Mouse (Mus musculus) myocyte (in vitro differentiated cells): Measurements from ENCODE around the gene Plscr3.

Experiments used
- CEBPB ChIP-seq: IDR thresholded peaks from 2 replicates; pipeline ENCODE4 v1.6.1; 2011; ENCODE audit warnings: mild to moderate bottlenecking, moderate library complexity; ENCODE audit not compliant: poor library complexity, insufficient read depth, severe bottlenecking
- E2F4 ChIP-seq: IDR thresholded peaks from one replicate; pipeline ENCODE4 v1.6.1; 2011; ENCODE audit warnings: mild to moderate bottlenecking, control low read depth, moderate library complexity; ENCODE audit not compliant: insufficient read depth
- MAX ChIP-seq: IDR thresholded peaks from one replicate; pipeline ENCODE4 v1.6.1; 2011; ENCODE audit warnings: low read depth, mild to moderate bottlenecking, control low read depth
- MYOD1 ChIP-seq, 3 experiments: IDR thresholded peaks; one replicate each; pipeline ENCODE4 v1.6.1; 2011; ENCODE audit warnings: control low read depth in 2 of 3, low read depth in 2 of 3, mild to moderate bottlenecking in 2 of 3, moderate library complexity in 1 of 3; ENCODE audit not compliant: insufficient read length in 2 of 3, control insufficient read depth in 1 of 3
- MYOG ChIP-seq, 3 experiments: IDR thresholded peaks; one replicate each; pipeline ENCODE4 v1.6.1; 2011; ENCODE audit warnings: control low read depth in 2 of 3, low read depth in 2 of 3, mild to moderate bottlenecking in 2 of 3; ENCODE audit not compliant: insufficient read length in 2 of 3, control insufficient read depth in 1 of 3, insufficient read depth in 1 of 3
- POLR2A ChIP-seq: IDR thresholded peaks from one replicate; pipeline ENCODE4 v1.6.1; 2011; ENCODE audit warnings: low read depth, mild to moderate bottlenecking, control low read depth, moderate library complexity; ENCODE audit not compliant: insufficient read length
- POLR2AphosphoS2 ChIP-seq: IDR thresholded peaks from one replicate; pipeline ENCODE4 v1.6.1; 2011; ENCODE audit warnings: low read depth, control low read depth; ENCODE audit not compliant: insufficient read length
- TCF12 ChIP-seq: IDR thresholded peaks from one replicate; pipeline ENCODE4 v1.6.1; 2011; ENCODE audit warnings: mild to moderate bottlenecking, control low read depth; ENCODE audit not compliant: poor library complexity, insufficient read depth, severe bottlenecking
- TCF3 ChIP-seq: IDR thresholded peaks from one replicate; pipeline ENCODE4 v1.6.1; 2011; ENCODE audit warnings: low read depth, control low read depth; ENCODE audit not compliant: insufficient read length

DNA sequence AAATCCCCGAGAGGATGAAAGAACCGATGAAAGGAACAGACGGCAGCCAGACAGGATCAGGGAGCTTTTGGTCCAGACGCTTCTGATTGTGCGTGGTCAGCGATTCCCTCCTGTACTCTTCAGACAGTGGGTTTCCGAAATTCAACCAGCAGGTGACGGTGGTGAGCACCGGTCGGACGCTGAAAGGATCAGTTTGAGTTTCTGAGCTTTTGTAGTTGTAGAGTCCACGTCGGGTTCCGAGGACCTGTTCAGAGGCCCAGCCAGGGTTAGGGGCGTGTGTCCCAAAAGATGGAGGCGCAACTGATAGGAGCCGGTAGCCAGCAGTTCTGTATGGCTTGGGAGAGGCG lies 34.3 kb downstream of the Plscr3 start:
- TF ChIP-seq CEBPB (no peak), POLR2A (no peak), MYOG (IDR thresholded peaks at IDR 0.05; ENCODE audit: control insufficient read depth in 1 of 3, insufficient read depth in 1 of 3, insufficient read length in 2 of 3, low read depth in 2 of 3) (no peak), TCF12 (no peak), POLR2AphosphoS2 (no peak), TCF3 (no peak), E2F4 (no peak), MAX (no peak), MYOD1 (IDR thresholded peaks at IDR 0.05; ENCODE audit: control insufficient read depth in 1 of 3, insufficient read length in 2 of 3, low read depth in 2 of 3) (no peak)
